Mouse (Mus musculus): ENCODE measurements around the gene Gnao1. TPM values are rescaled to one million over a fixed set of nuclear protein-coding genes. Genes with fewer than 3 reads are reported as not detected.

Gnao1 gene
- polyA plus RNA-seq, 1 experiment from 2014 or later, result 7.2 TPM

GRCm38 (mm10) chr8:93981679-93982215 lies 172.0 kb downstream of the Gnao1 start:
- H3K9ac ChIP-seq (ENCODE audit: low read length), result no peak overlapping the region
- no peaks in the 10 kb centered on the region for H3K4me1 ChIP-seq (replicated peaks; ENCODE audit: control insufficient read depth, insufficient read depth)
- DNase-seq (ENCODE audit: low spot score) (no peak), ATAC-seq (ENCODE audit: low FRiP score, low TSS enrichment) (no peak)
- no peak overlapping the region for H3K4me3 ChIP-seq (ENCODE audit: low read depth, low read length)
- H3K9me3 ChIP-seq (ENCODE audit: control insufficient read depth, low read length), result no peaks in the 10 kb centered on the region
- no peak overlapping the region for H3K27ac ChIP-seq (replicated peaks)
- peaks cover 27% of the 10 kb centered on the region for H3K36me3 ChIP-seq (ENCODE audit: control insufficient read depth, insufficient read depth, low read length)
- 71% methylated on average over 5 of the region's 5 CpGs for WGBS
- H3K4me2 ChIP-seq (replicated peaks; ENCODE audit: low read depth), result no peak overlapping the region
- no peaks in the 10 kb centered on the region for H3K27me3 ChIP-seq (ENCODE audit: control insufficient read depth, insufficient read depth, low read length)
- TF ChIP-seq EP300 (optimal IDR thresholded peaks at IDR 0.05) (no peak), CTCF (IDR thresholded peaks at IDR 0.05; ENCODE audit: low read depth) (no peak)

- Histone ChIP-seq H3K27ac (replicated peaks) (no peak overlapping the region), H3K4me3 (ENCODE audit: low read depth, low read length) (no peak overlapping the region), H3K9me3 (ENCODE audit: control insufficient read depth, low read length) (no peaks in the 10 kb centered on the region), H3K36me3 (ENCODE audit: control insufficient read depth, insufficient read depth, low read length) (peaks cover 22% of the 10 kb centered on the region), H3K4me2 (replicated peaks; ENCODE audit: low read depth) (no peak overlapping the region), H3K27me3 (ENCODE audit: control insufficient read depth, insufficient read depth, low read length) (no peaks in the 10 kb centered on the region), H3K9ac (ENCODE audit: low read length) (no peak overlapping the region), H3K4me1 (replicated peaks; ENCODE audit: control insufficient read depth, insufficient read depth) (no peaks in the 10 kb centered on the region)
- ATAC-seq (ENCODE audit: low FRiP score, low TSS enrichment), result no peak
- DNase-seq (ENCODE audit: low spot score), result no peak
- TF ChIP-seq EP300 (optimal IDR thresholded peaks at IDR 0.05) (no peak), CTCF (IDR thresholded peaks at IDR 0.05; ENCODE audit: low read depth) (peak; percentile 49)
- WGBS, result 73% methylated on average over 3 of the region's 3 CpGs
Measured at GRCm38 (mm10) chr8:93983827-93984226, 174.1 kb downstream of the Gnao1 start.

GRCm38 (mm10) chr8:93984731-93985130 lies 175.0 kb downstream of the Gnao1 start:
- DNase-seq (ENCODE audit: low spot score), result no peak
- Histone ChIP-seq H3K27ac (replicated peaks) (no peak overlapping the region), H3K4me3 (ENCODE audit: low read depth, low read length) (no peak overlapping the region), H3K4me2 (replicated peaks; ENCODE audit: low read depth) (no peak overlapping the region), H3K4me1 (replicated peaks; ENCODE audit: control insufficient read depth, insufficient read depth) (no peaks in the 10 kb centered on the region), H3K9ac (ENCODE audit: low read length) (no peak overlapping the region), H3K27me3 (ENCODE audit: control insufficient read depth, insufficient read depth, low read length) (no peaks in the 10 kb centered on the region), H3K9me3 (ENCODE audit: control insufficient read depth, low read length) (no peaks in the 10 kb centered on the region), H3K36me3 (ENCODE audit: control insufficient read depth, insufficient read depth, low read length) (peaks cover 22% of the 10 kb centered on the region)
- TF ChIP-seq EP300 (optimal IDR thresholded peaks at IDR 0.05) (no peak), CTCF (IDR thresholded peaks at IDR 0.05; ENCODE audit: low read depth) (no peak)
- ATAC-seq (ENCODE audit: low FRiP score, low TSS enrichment), result no peak
- 72% methylated on average over 3 of the region's 3 CpGs for WGBS

- H3K4me2 ChIP-seq (replicated peaks; ENCODE audit: low read depth), result no peak overlapping the region
- no peak overlapping the region for H3K9ac ChIP-seq (ENCODE audit: low read length)
- no peaks in the 10 kb centered on the region for H3K27me3 ChIP-seq (ENCODE audit: control insufficient read depth, insufficient read depth, low read length)
- no peaks in the 10 kb centered on the region for H3K4me1 ChIP-seq (replicated peaks; ENCODE audit: control insufficient read depth, insufficient read depth)
- no peak overlapping the region for H3K4me3 ChIP-seq (ENCODE audit: low read depth, low read length)
- H3K36me3 ChIP-seq (ENCODE audit: control insufficient read depth, insufficient read depth, low read length), result peaks cover 18% of the 10 kb centered on the region
- H3K9me3 ChIP-seq (ENCODE audit: control insufficient read depth, low read length), result no peaks in the 10 kb centered on the region
- peak; percentile 88; the same call in 1 of the 2 replicates for ATAC-seq (ENCODE audit: low FRiP score, low TSS enrichment)
- no peak for TF ChIP-seq EP300 (optimal IDR thresholded peaks at IDR 0.05)
- TF ChIP-seq CTCF (IDR thresholded peaks at IDR 0.05; ENCODE audit: low read depth), result no peak
- DNase-seq (ENCODE audit: low spot score), result no peak
- WGBS, result 72% methylated on average over 4 of the region's 4 CpGs
- H3K27ac ChIP-seq (replicated peaks), result no peak overlapping the region
Measured at GRCm38 (mm10) chr8:93989739-93990138, 180.0 kb downstream of the Gnao1 start.

GRCm38 (mm10) chr8:93998961-93999360 lies 189.2 kb downstream of the Gnao1 start:
- no peak overlapping the region for H3K27ac ChIP-seq (replicated peaks)
- H3K4me1 ChIP-seq (replicated peaks; ENCODE audit: control insufficient read depth, insufficient read depth), result no peaks in the 10 kb centered on the region
- H3K27me3 ChIP-seq (ENCODE audit: control insufficient read depth, insufficient read depth, low read length), result no peaks in the 10 kb centered on the region
- no peak overlapping the region for H3K4me2 ChIP-seq (replicated peaks; ENCODE audit: low read depth)
- H3K9me3 ChIP-seq (ENCODE audit: control insufficient read depth, low read length), result no peaks in the 10 kb centered on the region
- TF ChIP-seq CTCF (IDR thresholded peaks at IDR 0.05; ENCODE audit: low read depth) (no peak), EP300 (optimal IDR thresholded peaks at IDR 0.05) (no peak)
- H3K4me3 ChIP-seq (ENCODE audit: low read depth, low read length), result no peak overlapping the region
- H3K9ac ChIP-seq (ENCODE audit: low read length), result no peak overlapping the region
- H3K36me3 ChIP-seq (ENCODE audit: control insufficient read depth, insufficient read depth, low read length), result peaks cover 14% of the 10 kb centered on the region
- DNase-seq (ENCODE audit: low spot score), result no peak
- no peak for ATAC-seq (ENCODE audit: low FRiP score, low TSS enrichment)
- WGBS, result 85% methylated on average over 2 of the region's 2 CpGs

GRCm38 (mm10) chr8:94004139-94004538 lies 194.4 kb downstream of the Gnao1 start:
- Histone ChIP-seq H3K4me1 (replicated peaks; ENCODE audit: control insufficient read depth, insufficient read depth) (no peaks in the 10 kb centered on the region; the same call in none of the 2 replicates), H3K27me3 (ENCODE audit: control insufficient read depth, insufficient read depth, low read length) (no peaks in the 10 kb centered on the region), H3K4me3 (ENCODE audit: low read depth, low read length) (no peak overlapping the region), H3K9ac (ENCODE audit: low read length) (no peak overlapping the region), H3K36me3 (ENCODE audit: control insufficient read depth, insufficient read depth, low read length) (peaks cover 10% of the 10 kb centered on the region), H3K4me2 (replicated peaks; ENCODE audit: low read depth) (no peak overlapping the region), H3K9me3 (ENCODE audit: control insufficient read depth, low read length) (no peaks in the 10 kb centered on the region), H3K27ac (replicated peaks) (no peak overlapping the region)
- TF ChIP-seq CTCF (IDR thresholded peaks at IDR 0.05; ENCODE audit: low read depth), result no peak
- no peak for TF ChIP-seq EP300 (optimal IDR thresholded peaks at IDR 0.05)
- ATAC-seq (ENCODE audit: low FRiP score, low TSS enrichment), result no peak
- 86% methylated on average over 9 of the region's 9 CpGs for WGBS
- no peak for DNase-seq (ENCODE audit: low spot score)

All from stomach, postnatal 0 days (tissue).